Mouse (Mus musculus) lung, postnatal 0 days (tissue): ENCODE data around the gene Fto.

Experiments
- CTCF ChIP-seq: IDR thresholded peaks from 2 replicates; pipeline ENCODE4 v1.5.1; 2016; ENCODE audit warnings: antibody characterized with exemption, mild to moderate bottlenecking
- EP300 ChIP-seq: IDR thresholded peaks from 2 replicates; pipeline ENCODE4 v1.6.1; 2016; ENCODE audit warnings: antibody characterized with exemption, mild to moderate bottlenecking, control low read depth

DNA sequence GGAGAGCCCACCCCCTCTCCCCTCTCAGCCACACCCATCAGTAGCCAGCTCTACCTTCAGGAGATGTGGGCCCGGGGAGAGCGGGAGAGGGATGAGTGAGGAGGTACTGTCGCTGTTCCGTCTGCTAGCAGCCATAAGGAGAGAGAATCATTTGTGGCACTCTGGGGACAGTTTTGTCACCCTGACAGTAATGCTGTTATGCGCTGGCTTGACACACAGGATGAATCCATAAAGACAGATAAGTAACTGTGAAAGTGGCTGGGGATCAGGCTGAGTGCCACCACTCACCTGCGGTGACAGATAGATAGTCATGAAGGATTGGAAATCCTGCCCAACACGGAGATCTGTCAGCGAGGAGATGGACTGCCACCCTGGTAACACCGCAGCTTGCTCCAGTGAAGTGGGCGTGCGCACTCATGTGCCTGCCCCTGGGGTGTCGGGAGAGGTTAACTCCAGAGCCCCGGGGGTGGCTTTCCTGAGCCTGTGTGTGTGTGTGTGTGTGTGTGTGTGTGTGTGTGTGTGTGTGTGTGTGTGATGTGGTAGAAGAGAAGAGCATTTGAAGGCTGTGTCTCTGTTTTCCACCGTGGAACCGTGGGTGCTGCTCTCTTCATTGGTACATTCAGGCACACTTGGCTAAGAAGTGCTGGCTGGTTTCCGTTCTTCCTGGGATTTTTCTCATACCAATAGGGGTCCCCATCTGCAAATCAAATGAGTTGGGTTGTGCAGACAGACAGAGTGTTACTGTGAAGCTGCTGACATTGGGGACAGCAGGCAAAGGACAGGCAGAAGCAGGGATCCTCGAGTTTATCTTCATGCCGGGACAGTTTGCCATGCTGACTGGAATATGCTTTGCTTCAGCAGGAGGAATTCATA, 312.6 kb downstream of the Fto start:
- TF ChIP-seq CTCF (no peak), EP300 (no peak)
